Mouse (Mus musculus) MEL (cell line): ENCODE measurements at regions not wholly inside any gene's neighbourhood (a gene's known extent, or its start where the extent isn't known, plus 50 kb on each side); places are given as distances from the start of the nearest gene placed in this dataset.

Experiments
- DNase-seq: peaks from one replicate; pipeline ENCODE4 v3.0.0; 2011; ENCODE audit warnings: low read depth, low spot score
- H3K27ac ChIP-seq: 2 replicates; pipeline ENCODE4 v1.5.1; 2012; ENCODE audit warnings: low read depth, mild to moderate bottlenecking, control low read depth, low read length, moderate library complexity; ENCODE audit not compliant: control insufficient read depth
- H3K27me3 ChIP-seq, 2 experiments: fragments of 150-350 bp in 1 of 2; sonication (generic) in 1 of 2; 2 replicates each; pipeline ENCODE4 v1.6.1; 2012; ENCODE audit warnings: low read length in 2 of 2, mild to moderate bottlenecking in 2 of 2, improper control_type of control experiment in 1 of 2, moderate library complexity in 1 of 2; ENCODE audit not compliant: insufficient read depth in 2 of 2, control insufficient read depth in 1 of 2
- H3K36me3 ChIP-seq, 2 experiments: 2 replicates each; pipeline ENCODE4 v1.6.1; 2012 to 2014; ENCODE audit warnings: low read length in 2 of 2, improper control_type of control experiment in 1 of 2, inconsistent platforms in 1 of 2, mild to moderate bottlenecking in 1 of 2; ENCODE audit not compliant: insufficient read depth in 2 of 2, control insufficient read depth in 1 of 2
- H3K4me1 ChIP-seq, 2 experiments: fragments of 150-350 bp in 1 of 2; sonication (generic) in 1 of 2; 2 replicates each; pipeline ENCODE4 v1.6.1; 2012; ENCODE audit warnings: low read length in 2 of 2, improper control_type of control experiment in 1 of 2, mild to moderate bottlenecking in 1 of 2; ENCODE audit not compliant: insufficient read depth in 2 of 2, control insufficient read depth in 1 of 2
- H3K4me3 ChIP-seq, 2 experiments: fragments of 150-350 bp in 1 of 2; sonication (generic) in 1 of 2; 2 replicates each; pipeline ENCODE4 v1.5.1; 2012; ENCODE audit warnings: low read depth in 2 of 2, low read length in 2 of 2, mild to moderate bottlenecking in 2 of 2, moderate library complexity in 2 of 2, control low read depth in 1 of 2, improper control_type of control experiment in 1 of 2; ENCODE audit not compliant: control insufficient read depth in 1 of 2, insufficient read depth in 1 of 2
- H3K79me2 ChIP-seq: 2 replicates; pipeline ENCODE4 v1.6.1; 2012; ENCODE audit warnings: mild to moderate bottlenecking, low read length, moderate library complexity; ENCODE audit not compliant: control insufficient read depth, poor library complexity, insufficient read depth
- H3K9ac ChIP-seq: 2 replicates; pipeline ENCODE4 v1.6.1; 2012; ENCODE audit warnings: low read depth, mild to moderate bottlenecking, control low read depth, low read length, moderate library complexity; ENCODE audit not compliant: control insufficient read depth, poor library complexity, severe bottlenecking
- H3K9me3 ChIP-seq: fragments of 150-350 bp; sonication (generic); replicated peaks from 2 replicates; pipeline ENCODE4 v1.6.1; 2012; ENCODE audit warnings: mild to moderate bottlenecking, low read length, improper control_type of control experiment, moderate library complexity; ENCODE audit not compliant: insufficient read depth
- BHLHE40 ChIP-seq: IDR thresholded peaks from 2 replicates; pipeline ENCODE4 v1.6.1; 2012; ENCODE audit warnings: low read depth, mild to moderate bottlenecking, inconsistent platforms, low read length, improper control_type of control experiment, borderline replicate concordance
- CHD1 ChIP-seq: IDR thresholded peaks from 2 replicates; pipeline ENCODE4 v1.6.1; 2012; ENCODE audit warnings: low read depth, mild to moderate bottlenecking, inconsistent platforms, low read length, improper control_type of control experiment
- CHD2 ChIP-seq: IDR thresholded peaks from 2 replicates; pipeline ENCODE4 v1.6.1; 2011; ENCODE audit warnings: low read length, improper control_type of control experiment
- CTCF ChIP-seq, 3 experiments: IDR thresholded peaks in 2 of 3; conservative IDR thresholded peaks in 1 of 3; 2 replicates each; pipeline ENCODE4 v1.5.1; 2011 to 2012; ENCODE audit warnings: low read length in 3 of 3, low read depth in 2 of 3, mild to moderate bottlenecking in 2 of 3, improper control_type of control experiment in 1 of 3, inconsistent platforms in 1 of 3, mixed read lengths in 1 of 3, moderate library complexity in 1 of 3; ENCODE audit not compliant: control insufficient read depth in 1 of 3, insufficient read depth in 1 of 3, poor library complexity in 1 of 3, severe bottlenecking in 1 of 3
- E2F4 ChIP-seq: IDR thresholded peaks from 2 replicates; pipeline ENCODE4 v1.6.1; 2011; ENCODE audit warnings: low read depth, low read length, improper control_type of control experiment, borderline replicate concordance
- ELF1 ChIP-seq: IDR thresholded peaks from 2 replicates; pipeline ENCODE4 v1.6.1; 2014; ENCODE audit warnings: low read depth, mild to moderate bottlenecking, inconsistent platforms, low read length, improper control_type of control experiment, moderate library complexity
- ETS1 ChIP-seq: IDR thresholded peaks from 2 replicates; pipeline ENCODE4 v1.6.1; 2012; ENCODE audit warnings: low read depth, mild to moderate bottlenecking, inconsistent platforms, low read length, improper control_type of control experiment, moderate library complexity
- GATA1 ChIP-seq: IDR thresholded peaks from 2 replicates; pipeline ENCODE4 v1.6.1; 2011; ENCODE audit warnings: low read depth, low read length, improper control_type of control experiment
- JUND ChIP-seq: IDR thresholded peaks from 2 replicates; pipeline ENCODE4 v1.6.1; 2011; ENCODE audit warnings: low read depth, mild to moderate bottlenecking, improper control_type of control experiment, low read length
- MAFK ChIP-seq: IDR thresholded peaks from 2 replicates; pipeline ENCODE4 v1.6.1; 2011; ENCODE audit warnings: low read depth, mild to moderate bottlenecking, low read length, improper control_type of control experiment, borderline replicate concordance
- MAZ ChIP-seq: IDR thresholded peaks from 2 replicates; pipeline ENCODE4 v1.6.1; 2012; ENCODE audit warnings: low read depth, mild to moderate bottlenecking, inconsistent platforms, low read length, improper control_type of control experiment
- MEF2A ChIP-seq: IDR thresholded peaks from 2 replicates; pipeline ENCODE4 v1.6.1; 2014; ENCODE audit warnings: low read depth, mild to moderate bottlenecking, inconsistent platforms, low read length, improper control_type of control experiment; ENCODE audit not compliant: poor library complexity, insufficient replicate concordance, severe bottlenecking; ENCODE audit errors: extremely low read depth
- MYC ChIP-seq: IDR thresholded peaks from 2 replicates; pipeline ENCODE4 v1.6.1; 2011; ENCODE audit warnings: low read depth, mild to moderate bottlenecking, low read length, improper control_type of control experiment, moderate library complexity
- NRF1 ChIP-seq: IDR thresholded peaks from 2 replicates; pipeline ENCODE4 v1.6.1; 2014; ENCODE audit warnings: low read depth, mild to moderate bottlenecking, inconsistent platforms, low read length, improper control_type of control experiment, moderate library complexity; ENCODE audit not compliant: poor library complexity, insufficient read depth, severe bottlenecking
- POLR2AphosphoS2 ChIP-seq: IDR thresholded peaks from 2 replicates; pipeline ENCODE4 v1.6.1; 2011; ENCODE audit warnings: low read length, improper control_type of control experiment
- POLR2AphosphoS5 ChIP-seq: IDR thresholded peaks from 2 replicates; pipeline ENCODE4 v1.6.1; 2012; ENCODE audit warnings: low read depth, borderline replicate concordance, mild to moderate bottlenecking, inconsistent platforms, low read length, moderate library complexity, mixed read lengths
- RAD21 ChIP-seq: IDR thresholded peaks from 2 replicates; pipeline ENCODE4 v1.6.1; 2011; ENCODE audit warnings: mild to moderate bottlenecking, low read depth, low read length, improper control_type of control experiment
- RCOR1 ChIP-seq: IDR thresholded peaks from 2 replicates; pipeline ENCODE4 v1.6.1; 2012; ENCODE audit warnings: low read depth, mild to moderate bottlenecking, inconsistent platforms, low read length, improper control_type of control experiment
- SIN3A ChIP-seq: IDR thresholded peaks from 2 replicates; pipeline ENCODE4 v1.6.1; 2012; ENCODE audit warnings: low read length, improper control_type of control experiment, inconsistent platforms
- SMC3 ChIP-seq: IDR thresholded peaks from 2 replicates; pipeline ENCODE4 v1.6.1; 2011; ENCODE audit warnings: low read depth, low read length, improper control_type of control experiment
- TAL1 ChIP-seq: IDR thresholded peaks from 2 replicates; pipeline ENCODE4 v1.6.1; 2012; ENCODE audit warnings: mild to moderate bottlenecking, inconsistent platforms, low read length, moderate library complexity, mixed read lengths
- TBP ChIP-seq: IDR thresholded peaks from 2 replicates; pipeline ENCODE4 v1.8.0; 2011; ENCODE audit warnings: low read depth, low read length, improper control_type of control experiment
- TCF12 ChIP-seq: IDR thresholded peaks from 2 replicates; pipeline ENCODE4 v1.6.1; 2014; ENCODE audit warnings: low read depth, mild to moderate bottlenecking, inconsistent platforms, low read length, improper control_type of control experiment, moderate library complexity
- USF2 ChIP-seq, 2 experiments: IDR thresholded peaks; 2 replicates each; pipeline ENCODE4 v1.6.1; 2011 to 2012; ENCODE audit warnings: improper control_type of control experiment in 2 of 2, low read length in 2 of 2, borderline replicate concordance in 1 of 2, inconsistent platforms in 1 of 2, low read depth in 1 of 2, mild to moderate bottlenecking in 1 of 2; ENCODE audit not compliant: insufficient read depth in 1 of 2
- ZC3H11A ChIP-seq: IDR thresholded peaks from 2 replicates; pipeline ENCODE4 v1.6.1; 2012; ENCODE audit warnings: low read depth, mild to moderate bottlenecking, inconsistent platforms, low read length, improper control_type of control experiment
- ZMIZ1 ChIP-seq: IDR thresholded peaks from 2 replicates; pipeline ENCODE4 v1.6.1; 2012; ENCODE audit warnings: low read depth, mild to moderate bottlenecking, inconsistent platforms, low read length, improper control_type of control experiment, moderate library complexity
- ZNF384 ChIP-seq: IDR thresholded peaks from 2 replicates; pipeline ENCODE4 v1.6.1; 2012; ENCODE audit warnings: low read depth, mild to moderate bottlenecking, inconsistent platforms, low read length, improper control_type of control experiment

DNA sequence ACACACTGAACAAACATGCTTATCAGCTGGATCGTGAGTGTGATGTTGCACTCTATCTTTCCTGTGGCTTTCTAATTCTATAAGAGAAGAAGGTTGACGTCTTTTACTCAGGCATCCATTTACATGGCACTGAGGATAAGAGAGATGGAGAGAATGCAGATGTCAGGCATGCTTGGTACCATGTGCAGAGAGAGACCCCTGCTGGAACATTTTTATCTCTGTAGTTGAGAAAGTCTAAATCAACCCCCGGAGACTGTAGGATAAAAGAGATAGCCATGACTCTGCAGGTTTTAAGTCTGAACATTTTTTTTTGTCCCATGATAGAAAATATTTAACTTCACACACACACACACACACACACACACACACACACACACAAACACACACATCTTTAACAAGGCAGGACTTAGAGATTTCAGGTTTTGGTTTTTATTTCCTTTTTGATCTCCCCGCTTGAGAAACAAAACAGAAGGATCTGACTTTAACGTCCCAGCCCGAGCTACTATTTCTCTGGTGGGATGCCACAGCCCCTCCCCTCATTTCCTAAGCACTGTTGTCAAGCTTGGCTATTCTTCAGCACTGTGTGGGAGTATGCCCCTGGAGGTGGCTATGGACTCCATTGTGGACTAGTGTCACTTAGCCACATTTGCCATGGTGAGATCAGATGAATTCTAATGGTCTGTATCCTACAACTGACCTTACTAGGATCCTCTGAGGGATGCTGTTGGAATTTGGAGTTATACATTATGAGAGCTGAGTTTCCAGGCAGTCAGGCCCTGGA is 55.6 kb upstream of the Slc9a9 start:
- Histone ChIP-seq H3K9me3 (no peaks in the 10 kb centered on the region), H3K27ac (no peak overlapping the region)
- TF ChIP-seq ZMIZ1 (no peak), RAD21 (peak; percentile 90), NRF1 (no peak), POLR2AphosphoS5 (no peak), TCF12 (no peak), CTCF (IDR thresholded peaks at IDR 0.05 in 2 of 3, conservative IDR thresholded peaks at IDR 0.05 in 1 of 3; ENCODE audit: control insufficient read depth in 1 of 3, insufficient read depth in 1 of 3, low read depth in 2 of 3, low read length in 3 of 3, poor library complexity in 1 of 3, severe bottlenecking in 1 of 3) (peak; percentile 39 to 73 (median 49)), CHD1 (no peak), ZNF384 (peak; percentile 35; the same call in 1 of the 2 replicates), RCOR1 (no peak), MEF2A (no peak), MAZ (no peak), GATA1 (0 out of 2 replicates have a peak, but pooled peaks have one; percentile 27), SMC3 (peak; percentile 87), TBP (no peak), JUND (0 out of 2 replicates have a peak, but pooled peaks have one; percentile 37), ZC3H11A (peak; percentile 91), ETS1 (no peak), ELF1 (no peak), POLR2AphosphoS2 (no peak), E2F4 (no peak), TAL1 (no peak), MAFK (no peak), CHD2 (no peak), BHLHE40 (no peak), MYC (0 out of 2 replicates have a peak, but pooled peaks have one; percentile 39), USF2 (IDR thresholded peaks at IDR 0.05; ENCODE audit: borderline replicate concordance in 1 of 2, insufficient read depth in 1 of 2, low read depth in 1 of 2, low read length in 2 of 2) (no peak), SIN3A (no peak)

More for the DNA sequence above, 55.6 kb upstream of the Slc9a9 start:
- Histone ChIP-seq H3K4me3 (peak overlapping the region in 1 of 2 experiments; percentile 10; a peak in 2 of 4 replicates), H3K27me3 (no peaks in the 10 kb centered on the region), H3K36me3 (peaks cover 0 to 4% of the 10 kb centered on the region in 2 experiments; a peak in 2 of 4 replicates), H3K9ac (peak overlapping the region; percentile 1; the same call in 1 of the 2 replicates), H3K79me2 (no peaks in the 10 kb centered on the region), H3K4me1 (no peaks in the 10 kb centered on the region)
- peak; percentile 80 for DNase-seq
